Mouse (Mus musculus): Measurements from ENCODE around the gene Krt9. TPM values are rescaled to one million over a fixed set of nuclear protein-coding genes. Genes with fewer than 3 reads are reported as not detected.
A peak's percentile ranks its signal among the peaks of the same experiment; 100 is the strongest.

Krt9 gene
- polyA plus RNA-seq, 1 experiment from 2014 or later: not detected

GRCm38 (mm10) chr11:100145858-100146560 lies 47.0 kb downstream of the Krt9 start:
- WGBS: 4% methylated on average over 13 of the region's 13 CpGs
- peaks cover 20% of the 10 kb centered on the region for H3K4me1 ChIP-seq (replicated peaks)
- peak; percentile 20 for DNase-seq (ENCODE audit: low spot score)
- H3K9me3 ChIP-seq: no peaks in the 10 kb centered on the region
- peaks cover 38% of the 10 kb centered on the region for H3K27me3 ChIP-seq (ENCODE audit: insufficient read depth, poor library complexity, severe bottlenecking)
- peak overlapping the region; percentile 50 for H3K4me3 ChIP-seq
- H3K27ac ChIP-seq: 0 out of 2 replicates have a peak overlapping the region, but pooled peaks have one; percentile 16
- H3K36me3 ChIP-seq: no peaks in the 10 kb centered on the region

GRCm38 (mm10) chr11:100145104-100145503 lies 47.9 kb downstream of the Krt9 start:
- WGBS: 1% methylated on average over 20 of the region's 20 CpGs
- Histone ChIP-seq H3K4me3 (peak overlapping the region; percentile 50), H3K27ac (peak overlapping the region; percentile 56; the same call in 1 of the 2 replicates), H3K36me3 (no peaks in the 10 kb centered on the region), H3K4me1 (replicated peaks) (peaks cover 20% of the 10 kb centered on the region), H3K27me3 (ENCODE audit: insufficient read depth, poor library complexity, severe bottlenecking) (peaks cover 38% of the 10 kb centered on the region), H3K9me3 (no peaks in the 10 kb centered on the region)
- no peak for DNase-seq (ENCODE audit: low spot score)

- peaks cover 28% of the 10 kb centered on the region for H3K27me3 ChIP-seq (ENCODE audit: insufficient read depth, poor library complexity, severe bottlenecking)
- no peak overlapping the region for H3K4me3 ChIP-seq
- DNase-seq (ENCODE audit: low spot score): no peak
- H3K36me3 ChIP-seq: no peaks in the 10 kb centered on the region
- no peaks in the 10 kb centered on the region for H3K9me3 ChIP-seq
- peaks cover 46% of the 10 kb centered on the region for H3K4me1 ChIP-seq (replicated peaks)
- 86% methylated on average over 21 of the region's 21 CpGs for WGBS
- H3K27ac ChIP-seq: no peak overlapping the region
These were observed 52.1 kb downstream of the Krt9 start for GRCm38 (mm10) chr11:100140966-100141365.

GRCm38 (mm10) chr11:100139391-100139790 lies 53.7 kb downstream of the Krt9 start:
- 78% methylated on average over 2 of the region's 2 CpGs for WGBS
- H3K27me3 ChIP-seq (ENCODE audit: insufficient read depth, poor library complexity, severe bottlenecking): peaks cover 12% of the 10 kb centered on the region
- no peaks in the 10 kb centered on the region for H3K36me3 ChIP-seq
- H3K27ac ChIP-seq: peak overlapping the region; percentile 40; the same call in 1 of the 2 replicates
- H3K9me3 ChIP-seq: no peaks in the 10 kb centered on the region
- H3K4me1 ChIP-seq (replicated peaks): peaks cover 32% of the 10 kb centered on the region
- H3K4me3 ChIP-seq: no peak overlapping the region
- no peak for DNase-seq (ENCODE audit: low spot score)

- 45% methylated on average over 7 of the region's 7 CpGs for WGBS
- no peak overlapping the region for H3K4me3 ChIP-seq
- no peaks in the 10 kb centered on the region for H3K9me3 ChIP-seq
- peaks cover 6% of the 10 kb centered on the region for H3K27me3 ChIP-seq (ENCODE audit: insufficient read depth, poor library complexity, severe bottlenecking)
- H3K4me1 ChIP-seq (replicated peaks): peaks cover 32% of the 10 kb centered on the region
- no peak for DNase-seq (ENCODE audit: low spot score)
- H3K36me3 ChIP-seq: no peaks in the 10 kb centered on the region
- H3K27ac ChIP-seq: peak overlapping the region; percentile 40; the same call in 1 of the 2 replicates
These were observed 54.2 kb downstream of the Krt9 start for GRCm38 (mm10) chr11:100138809-100139208.

- Histone ChIP-seq H3K36me3 (no peaks in the 10 kb centered on the region), H3K27me3 (ENCODE audit: insufficient read depth, poor library complexity, severe bottlenecking) (peaks cover 4% of the 10 kb centered on the region; the same call in 1 of the 2 replicates), H3K4me3 (no peak overlapping the region), H3K4me1 (replicated peaks) (peaks cover 32% of the 10 kb centered on the region), H3K27ac (no peak overlapping the region), H3K9me3 (no peaks in the 10 kb centered on the region)
- DNase-seq (ENCODE audit: low spot score): no peak
- 53% methylated on average over 5 of the region's 5 CpGs for WGBS
These were observed 55.4 kb downstream of the Krt9 start for GRCm38 (mm10) chr11:100137693-100138092.

Other genes with a start within 250 kb of the Krt9 start
- not detected in 2 replicates for gene Krtap9-5, start 244.8 kb downstream of the Krt9 start, polyA plus RNA-seq (2016; fragmentation: Nextera tagmentation; extraction: Ambion mirVana)
- gene Krtap29-1, start 214.2 kb downstream of the Krt9 start, polyA plus RNA-seq (2016; fragmentation: Nextera tagmentation; extraction: Ambion mirVana): not detected in 2 replicates
- gene Krtap16-1, start 206.6 kb downstream of the Krt9 start, polyA plus RNA-seq (2016; fragmentation: Nextera tagmentation; extraction: Ambion mirVana): not detected in 2 replicates
- not detected in 2 replicates for gene Krtap17-1, start 199.3 kb downstream of the Krt9 start, polyA plus RNA-seq (2016; fragmentation: Nextera tagmentation; extraction: Ambion mirVana)
- not detected in 2 replicates for gene Krt33a, start 177.0 kb downstream of the Krt9 start, polyA plus RNA-seq (2016; fragmentation: Nextera tagmentation; extraction: Ambion mirVana)
- gene Krt33b, start 163.4 kb downstream of the Krt9 start, polyA plus RNA-seq (2016; fragmentation: Nextera tagmentation; extraction: Ambion mirVana): not detected in 2 replicates
- gene Krt34, start 151.7 kb downstream of the Krt9 start, polyA plus RNA-seq (2016; fragmentation: Nextera tagmentation; extraction: Ambion mirVana): not detected in 2 replicates
- not detected in 2 replicates for gene Krt31, start 142.7 kb downstream of the Krt9 start, polyA plus RNA-seq (2016; fragmentation: Nextera tagmentation; extraction: Ambion mirVana)
- gene Krt32, start 105.0 kb downstream of the Krt9 start, polyA plus RNA-seq (2016; fragmentation: Nextera tagmentation; extraction: Ambion mirVana): not detected in 2 replicates
- gene Krt35, start 97.0 kb downstream of the Krt9 start, polyA plus RNA-seq (2016; fragmentation: Nextera tagmentation; extraction: Ambion mirVana): not detected in 2 replicates
- not detected in 2 replicates for gene Krt36, start 87.6 kb downstream of the Krt9 start, polyA plus RNA-seq (2016; fragmentation: Nextera tagmentation; extraction: Ambion mirVana)
- gene Krt13, start 71.7 kb downstream of the Krt9 start, polyA plus RNA-seq (2016; fragmentation: Nextera tagmentation; extraction: Ambion mirVana): 0.43 TPM in 1 of 2 replicates, not detected in the other
- 0.73 and 2.9 TPM in 2 replicates for gene Krt15, start 57.3 kb downstream of the Krt9 start, polyA plus RNA-seq (2016; fragmentation: Nextera tagmentation; extraction: Ambion mirVana)
- gene Krt19, start 44.6 kb downstream of the Krt9 start, polyA plus RNA-seq (2016; fragmentation: Nextera tagmentation; extraction: Ambion mirVana): 11.4 and 12.7 TPM in 2 replicates
- gene Krt14, start 14.3 kb upstream of the Krt9 start, polyA plus RNA-seq (2016; fragmentation: Nextera tagmentation; extraction: Ambion mirVana): 1.5 and 1.9 TPM in 2 replicates
- gene Krt16, start 55.7 kb upstream of the Krt9 start, polyA plus RNA-seq (2016; fragmentation: Nextera tagmentation; extraction: Ambion mirVana): not detected in 2 replicates
- gene Krt17, start 67.8 kb upstream of the Krt9 start, polyA plus RNA-seq (2016; fragmentation: Nextera tagmentation; extraction: Ambion mirVana): 0.16 TPM in 1 of 2 replicates, not detected in the other
- not detected in 2 replicates for gene Krt42, start 76.6 kb upstream of the Krt9 start, polyA plus RNA-seq (2016; fragmentation: Nextera tagmentation; extraction: Ambion mirVana)
- 1,728 and 1,735 TPM in 2 replicates for gene Eif1, start 126.6 kb upstream of the Krt9 start, polyA plus RNA-seq (2016; fragmentation: Nextera tagmentation; extraction: Ambion mirVana)
- 0.90 TPM in 1 of 2 replicates, not detected in the other for gene Gast, start 141.2 kb upstream of the Krt9 start, polyA plus RNA-seq (2016; fragmentation: Nextera tagmentation; extraction: Ambion mirVana)
- gene Hap1, start 162.9 kb upstream of the Krt9 start, polyA plus RNA-seq (2016; fragmentation: Nextera tagmentation; extraction: Ambion mirVana): 33.2 and 37.7 TPM in 2 replicates
- 45.0 and 53.6 TPM in 2 replicates for gene Jup, start 204.5 kb upstream of the Krt9 start, polyA plus RNA-seq (2016; fragmentation: Nextera tagmentation; extraction: Ambion mirVana)
- gene P3h4, start 221.6 kb upstream of the Krt9 start, polyA plus RNA-seq (2016; fragmentation: Nextera tagmentation; extraction: Ambion mirVana): 27.0 and 27.8 TPM in 2 replicates
- 51.0 and 52.0 TPM in 2 replicates for gene Fkbp10, start 222.5 kb upstream of the Krt9 start, polyA plus RNA-seq (2016; fragmentation: Nextera tagmentation; extraction: Ambion mirVana)
- 115 and 121 TPM in 2 replicates for gene Nt5c3b, start 248.6 kb upstream of the Krt9 start, polyA plus RNA-seq (2016; fragmentation: Nextera tagmentation; extraction: Ambion mirVana)
- gene Klhl10, start 248.7 kb upstream of the Krt9 start, polyA plus RNA-seq (2016; fragmentation: Nextera tagmentation; extraction: Ambion mirVana): 0.58 and 0.63 TPM in 2 replicates

Measured in hindbrain, embryonic 10.5 days (tissue).